Mouse (Mus musculus) testis, adult 2 months (tissue): ENCODE data around the gene Zgrf1. TPM values are rescaled to one million over a fixed set of nuclear protein-coding genes. Genes with fewer than 3 reads are reported as not detected.

ENCODE experiments used
- H3K27ac ChIP-seq: fragments of 200-500 bp; 2 replicates; pipeline ENCODE4 v1.5.1; 2012; ENCODE audit warnings: low read depth, low read length; ENCODE audit not compliant: control insufficient read depth, insufficient read depth
- H3K27me3 ChIP-seq: fragments of 200-500 bp; 2 replicates; pipeline ENCODE4 v1.6.1; 2012; ENCODE audit warnings: mild to moderate bottlenecking, low read length, moderate library complexity; ENCODE audit not compliant: control insufficient read depth, insufficient read depth
- H3K36me3 ChIP-seq: fragments of 200-500 bp; 2 replicates; pipeline ENCODE4 v1.6.1; 2012; ENCODE audit warnings: mild to moderate bottlenecking, low read length; ENCODE audit not compliant: control insufficient read depth, insufficient read depth
- H3K4me1 ChIP-seq: fragments of 200-500 bp; 2 replicates; pipeline ENCODE4 v1.6.1; 2012; ENCODE audit warnings: low read length; ENCODE audit not compliant: control insufficient read depth, insufficient read depth
- H3K4me3 ChIP-seq: fragments of 200-500 bp; 2 replicates; pipeline ENCODE4 v1.5.1; 2012; ENCODE audit warnings: low read depth, mild to moderate bottlenecking, low read length, moderate library complexity, mixed read lengths; ENCODE audit not compliant: control insufficient read depth
- CTCF ChIP-seq: fragments of 200-500 bp; IDR thresholded peaks from 2 replicates; pipeline ENCODE4 v1.5.1; 2012; ENCODE audit warnings: low read depth, mild to moderate bottlenecking, inconsistent platforms, low read length, moderate library complexity; ENCODE audit not compliant: control insufficient read depth, insufficient read depth, insufficient replicate concordance
- POLR2A ChIP-seq: fragments of 200-500 bp; IDR thresholded peaks from 2 replicates; pipeline ENCODE4 v1.6.1; 2012; ENCODE audit warnings: low read depth, mild to moderate bottlenecking, inconsistent platforms, low read length, moderate library complexity; ENCODE audit not compliant: control insufficient read depth
- polyA plus RNA-seq: library from polyadenylated mRNA; depleted of rRNA; stranded (reverse); fragments of >200 nt; gene quantifications from 2 replicates; pipeline ENCODE4 v1.2.3, GENCODE M21; 2012

Gene Zgrf1
- polyA plus RNA-seq, 1 experiment: 4.1 TPM

DNA sequence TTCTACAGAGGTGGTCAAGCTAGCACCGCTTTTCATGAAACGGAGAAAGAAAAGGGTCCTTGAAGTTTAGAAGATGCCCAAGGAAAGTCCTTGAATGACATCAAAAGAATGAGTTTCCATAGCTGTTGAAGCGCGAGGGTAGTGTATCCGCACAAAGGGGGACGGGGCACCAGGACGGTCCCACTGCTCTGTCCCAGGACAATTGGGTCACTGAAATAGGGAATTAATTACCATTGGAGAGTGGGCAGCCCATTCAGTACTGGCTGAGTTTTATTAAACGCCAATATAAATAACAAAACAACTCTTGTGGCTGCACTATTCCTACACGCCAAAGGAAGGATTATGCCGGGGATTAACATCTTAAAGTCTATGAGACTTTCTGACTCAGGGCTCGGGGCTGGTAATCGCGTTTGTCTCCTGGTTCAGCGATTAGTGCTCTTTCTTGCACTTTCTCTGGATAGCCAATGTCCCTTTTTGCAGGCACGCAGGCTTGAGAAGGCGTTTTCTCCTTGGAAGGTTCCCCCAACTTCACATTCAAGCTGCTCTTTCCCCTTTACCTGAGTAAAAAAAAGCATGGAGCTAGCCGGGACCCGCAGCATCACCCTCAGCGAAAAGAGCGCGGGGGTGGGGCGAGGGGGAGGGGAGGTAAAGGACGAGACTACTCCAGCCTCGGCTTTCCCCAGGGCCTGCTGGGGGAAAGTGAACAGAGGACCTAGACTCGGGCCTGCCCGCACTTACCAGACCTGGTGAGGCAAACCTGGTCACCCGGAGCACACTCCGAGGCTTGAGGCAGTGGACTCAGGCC, 74.1 kb downstream of the Zgrf1 start:
- Histone ChIP-seq H3K36me3 (no peaks in the 10 kb centered on the region), H3K4me1 (peaks cover 11% of the 10 kb centered on the region), H3K4me3 (no peak overlapping the region), H3K27ac (no peak overlapping the region), H3K27me3 (peaks cover 15% of the 10 kb centered on the region)
- TF ChIP-seq POLR2A: no peak
- TF ChIP-seq CTCF: no peak

DNA sequence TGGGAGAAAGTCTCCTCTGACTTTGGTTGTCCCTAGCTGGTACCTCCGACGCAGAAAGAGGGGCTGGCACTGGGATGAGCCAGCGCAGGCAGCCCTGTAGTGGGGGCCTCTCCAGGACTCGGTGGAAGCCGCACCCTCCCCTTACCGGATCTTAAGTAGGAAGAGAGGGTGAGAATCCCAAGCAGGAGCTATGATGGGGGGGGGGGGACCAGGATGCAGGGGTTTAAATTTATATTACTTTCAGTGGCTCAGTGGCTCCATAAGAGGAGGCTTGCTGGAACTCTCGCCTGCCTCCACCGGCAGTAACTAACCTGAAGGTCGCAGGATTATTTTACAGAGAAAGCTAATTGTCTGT, 74.6 kb downstream of the Zgrf1 start:
- Histone ChIP-seq H3K27ac (no peak overlapping the region), H3K4me1 (peaks cover 11% of the 10 kb centered on the region), H3K4me3 (no peak overlapping the region), H3K27me3 (peaks cover 15% of the 10 kb centered on the region), H3K36me3 (no peaks in the 10 kb centered on the region)
- TF ChIP-seq POLR2A (no peak), CTCF (no peak)

DNA sequence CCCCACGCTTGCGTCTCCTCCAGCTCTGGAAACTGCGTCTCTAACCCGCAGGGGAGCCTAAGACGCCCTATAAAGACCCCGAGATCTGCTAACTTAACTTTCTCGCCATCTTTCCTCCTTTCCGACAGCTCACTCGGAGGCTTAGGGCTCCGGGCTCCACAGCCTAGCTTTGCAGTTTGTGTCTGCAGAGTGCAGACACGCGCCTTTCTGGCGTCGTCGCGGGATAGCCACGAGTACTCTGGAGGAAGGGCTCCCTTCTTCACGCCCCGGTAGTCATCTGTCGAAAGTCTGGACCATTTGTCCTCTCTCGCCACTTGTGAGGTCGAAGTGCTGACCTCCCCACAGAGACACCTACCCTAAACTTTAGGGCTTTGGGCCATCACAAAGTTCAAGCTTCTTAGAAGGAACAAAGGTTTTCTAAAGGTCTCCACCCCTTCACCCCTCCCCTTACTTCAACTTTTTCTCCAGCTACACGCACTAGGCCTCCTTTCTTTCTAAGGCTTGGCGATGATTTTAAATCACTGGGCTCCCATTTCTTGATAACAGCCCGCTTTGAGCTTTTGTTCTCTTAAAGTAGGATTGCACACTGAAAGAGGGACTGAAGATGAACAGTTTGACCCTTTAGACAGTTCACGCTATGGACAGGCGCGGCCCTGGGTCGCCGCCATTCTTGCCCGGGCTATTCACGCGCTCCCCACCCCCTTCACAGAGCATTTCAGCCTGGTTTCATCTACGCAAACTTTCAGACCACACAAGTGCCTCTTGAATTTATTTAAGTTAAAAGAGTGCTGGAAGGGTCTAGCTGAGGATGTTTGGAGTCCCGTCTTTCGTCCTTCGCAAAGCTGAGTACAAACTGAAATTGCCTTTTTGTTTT, 75.3 kb downstream of the Zgrf1 start:
- H3K36me3 ChIP-seq: no peaks in the 10 kb centered on the region
- peaks cover 15% of the 10 kb centered on the region for H3K27me3 ChIP-seq
- H3K4me3 ChIP-seq: no peak overlapping the region
- H3K27ac ChIP-seq: no peak overlapping the region
- no peak for TF ChIP-seq CTCF
- TF ChIP-seq POLR2A: no peak
- H3K4me1 ChIP-seq: peaks cover 16% of the 10 kb centered on the region

DNA sequence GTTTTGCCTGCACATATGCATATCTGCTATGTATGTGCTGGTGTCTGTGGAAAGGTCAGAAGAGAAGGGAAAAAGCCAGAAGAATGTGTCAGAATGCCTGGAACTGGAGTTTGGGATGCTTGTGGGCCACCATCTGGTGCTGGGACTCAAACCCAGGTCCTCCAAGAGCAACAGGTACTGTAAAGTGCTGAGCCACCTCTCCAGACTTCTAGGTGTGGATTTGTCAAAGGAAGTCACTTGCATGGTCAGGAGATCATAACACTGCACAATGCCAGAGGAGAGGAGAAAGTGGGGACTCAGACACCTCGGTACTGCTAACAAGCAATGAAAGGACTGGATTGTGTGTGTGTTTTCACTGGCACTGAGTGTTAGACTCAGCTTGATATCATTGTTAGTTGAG, 76.9 kb downstream of the Zgrf1 start:
- Histone ChIP-seq H3K4me1 (peaks cover 23% of the 10 kb centered on the region), H3K27ac (no peak overlapping the region), H3K36me3 (no peaks in the 10 kb centered on the region), H3K27me3 (peaks cover 15% of the 10 kb centered on the region), H3K4me3 (no peak overlapping the region)
- no peak for TF ChIP-seq POLR2A
- TF ChIP-seq CTCF: no peak

DNA sequence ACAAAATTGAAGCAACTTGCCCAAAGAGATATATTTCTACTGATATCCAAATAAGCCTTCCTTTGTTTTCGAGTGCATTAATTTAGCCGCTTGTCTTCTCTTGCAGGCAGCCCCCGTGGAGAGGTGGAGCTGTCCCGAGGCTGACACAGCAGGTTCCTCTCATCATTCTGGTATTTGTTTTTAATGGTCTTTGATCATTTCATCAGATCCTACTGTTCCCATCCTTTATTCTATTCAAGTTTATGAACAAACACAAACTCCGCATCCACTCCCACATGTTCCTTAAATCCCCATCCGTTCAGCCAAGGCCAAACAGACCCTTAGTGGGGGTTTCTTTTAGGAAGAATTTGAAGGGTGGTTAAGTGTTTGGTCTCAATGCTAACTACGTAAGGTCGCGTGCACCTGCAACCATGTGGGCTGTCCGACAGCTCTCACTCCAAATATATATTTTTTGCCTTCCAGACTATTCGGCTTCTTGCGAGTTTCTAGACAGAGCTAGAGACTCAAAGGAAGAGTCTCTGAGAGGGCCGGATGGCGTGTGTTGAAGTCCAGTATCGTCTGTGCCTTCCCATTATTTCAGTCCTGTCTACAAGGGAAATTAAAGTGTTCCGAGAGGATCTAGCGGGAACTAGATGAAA, 77.6 kb downstream of the Zgrf1 start:
- H3K4me3 ChIP-seq: no peak overlapping the region

DNA sequence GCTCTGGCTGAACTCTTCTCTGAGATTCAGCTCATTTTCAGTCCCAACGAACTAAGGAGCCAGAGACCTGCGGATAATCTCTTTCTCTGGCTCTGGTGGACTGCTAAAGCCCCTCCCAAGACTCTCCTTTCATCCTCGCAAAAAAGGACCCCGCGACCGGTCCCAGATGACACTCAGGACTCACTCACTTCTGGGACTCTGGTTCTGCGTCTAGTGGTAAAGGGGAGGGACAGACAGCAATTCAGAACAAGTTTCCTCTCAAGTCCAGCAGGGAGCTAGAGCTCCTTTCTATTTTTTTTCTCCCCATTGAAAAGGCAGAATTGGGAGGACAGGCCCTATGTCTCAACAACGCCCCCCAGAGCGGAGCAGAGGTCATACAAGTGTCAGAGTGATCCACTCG, 78.3 kb downstream of the Zgrf1 start:
- Histone ChIP-seq H3K27me3 (peaks cover 13% of the 10 kb centered on the region), H3K36me3 (no peaks in the 10 kb centered on the region), H3K4me3 (no peak overlapping the region), H3K27ac (no peak overlapping the region), H3K4me1 (peaks cover 18% of the 10 kb centered on the region)
- TF ChIP-seq POLR2A: no peak

More for the DNA sequence above, 77.6 kb downstream of the Zgrf1 start:
- H3K27ac ChIP-seq: no peak overlapping the region
- peaks cover 15% of the 10 kb centered on the region for H3K27me3 ChIP-seq
- H3K4me1 ChIP-seq: peaks cover 22% of the 10 kb centered on the region
- TF ChIP-seq CTCF: no peak
- no peak for TF ChIP-seq POLR2A
- no peaks in the 10 kb centered on the region for H3K36me3 ChIP-seq

DNA sequence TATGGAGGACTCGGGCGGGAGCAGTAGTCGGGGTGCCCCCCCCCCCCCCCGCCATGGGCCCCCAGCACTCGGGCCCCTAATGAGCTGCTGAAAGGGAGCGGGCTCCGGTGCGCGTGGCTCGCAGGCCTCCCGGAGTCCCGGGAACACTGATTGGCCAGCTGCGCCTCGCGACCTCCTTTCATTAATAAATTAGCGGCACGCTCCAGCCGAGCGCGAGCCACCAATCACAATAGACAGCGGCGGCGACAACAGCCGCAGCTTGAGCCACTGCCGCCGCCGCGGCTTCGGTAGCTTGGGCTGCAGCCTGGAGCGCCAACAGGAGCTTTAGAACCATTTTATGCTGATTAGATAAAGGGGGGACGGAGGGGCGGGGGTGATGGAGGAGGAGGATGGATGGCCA, 79.2 kb downstream of the Zgrf1 start:
- peaks cover 10% of the 10 kb centered on the region for H3K27me3 ChIP-seq
- H3K4me3 ChIP-seq: no peak overlapping the region; the same call in 1 of the 2 replicates
- no peak for TF ChIP-seq POLR2A
- TF ChIP-seq CTCF: no peak
- no peak overlapping the region for H3K27ac ChIP-seq
- peaks cover 18% of the 10 kb centered on the region for H3K4me1 ChIP-seq
- no peaks in the 10 kb centered on the region for H3K36me3 ChIP-seq
